Mouse (Mus musculus) midbrain, embryonic 11.5 days (tissue): ENCODE measurements at regions not wholly inside any gene's neighbourhood (a gene's known extent, or its start where the extent isn't known, plus 50 kb on each side); places are given as distances from the start of the nearest gene placed in this dataset.

Experiments used
- ATAC-seq: fragments of 200-750 bp; cut with Nextera tagmentation; 2 replicates; pipeline ENCODE4 v1.8.0; 2017; ENCODE audit warnings: moderate TSS enrichment, moderate library complexity; ENCODE audit not compliant: low FRiP score
- DNase-seq: peaks from one replicate; pipeline ENCODE4 v3.0.0; 2015; ENCODE audit warnings: low spot score; ENCODE audit errors: missing footprints
- H3K27ac ChIP-seq: fragments of 300-500 bp; sonication (generic); 2 replicates; pipeline ENCODE4 v1.5.1; 2014; ENCODE audit warnings: low read depth, low read length
- H3K27me3 ChIP-seq: fragments of 300-500 bp; sonication (generic); 2 replicates; pipeline ENCODE4 v1.6.1; 2014; ENCODE audit warnings: mild to moderate bottlenecking, low read length, moderate library complexity, mixed read lengths; ENCODE audit not compliant: control insufficient read depth, insufficient read depth
- H3K36me3 ChIP-seq: fragments of 300-500 bp; sonication (generic); 2 replicates; pipeline ENCODE4 v1.6.1; 2014; ENCODE audit warnings: mild to moderate bottlenecking, low read length, moderate library complexity, mixed read lengths; ENCODE audit not compliant: control insufficient read depth, insufficient read depth
- H3K4me1 ChIP-seq: fragments of 300-500 bp; sonication (generic); 2 replicates; pipeline ENCODE4 v1.6.1; 2014; ENCODE audit warnings: low read length; ENCODE audit not compliant: control insufficient read depth, insufficient read depth
- H3K4me2 ChIP-seq: fragments of 300-500 bp; sonication (generic); 2 replicates; pipeline ENCODE4 v1.6.1; 2014; ENCODE audit warnings: mild to moderate bottlenecking, moderate library complexity
- H3K4me3 ChIP-seq: fragments of 300-500 bp; sonication (generic); 2 replicates; pipeline ENCODE4 v1.5.1; 2014; ENCODE audit warnings: low read depth, low read length
- H3K9ac ChIP-seq: fragments of 300-500 bp; sonication (generic); 2 replicates; pipeline ENCODE4 v1.6.1; 2014; ENCODE audit warnings: low read length
- H3K9me3 ChIP-seq: fragments of 300-500 bp; sonication (generic); 2 replicates; pipeline ENCODE4 v1.6.1; 2016; ENCODE audit warnings: low read length; ENCODE audit not compliant: control insufficient read depth
- WGBS: fragments of 180-500 bp; shearing (Covaris S2); extraction: QIAGEN DNeasy Blood & Tissue Kit; methylation state at CpG from one replicate; pipeline ENCODE4 v1.1.7; 2014; 5-methylcytosine and 5-hydroxymethylcytosine counted together

GRCm38 (mm10) chr13:84771956-84772355, 417.3 kb upstream of the Ccnh start:
- DNase-seq (no peak), ATAC-seq (no peak)
- Histone ChIP-seq H3K36me3 (no peaks in the 10 kb centered on the region), H3K27me3 (no peaks in the 10 kb centered on the region), H3K4me3 (no peak overlapping the region), H3K4me1 (no peaks in the 10 kb centered on the region), H3K9ac (no peak overlapping the region), H3K4me2 (no peak overlapping the region), H3K27ac (no peak overlapping the region), H3K9me3 (no peaks in the 10 kb centered on the region)
- WGBS, result 71% methylated on average over 2 of the region's 2 CpGs

GRCm38 (mm10) chr13:84783017-84783937, 405.9 kb upstream of the Ccnh start:
- peaks cover 7% of the 10 kb centered on the region for H3K4me1 ChIP-seq
- no peak overlapping the region for H3K4me2 ChIP-seq
- peak; percentile 96 for ATAC-seq
- WGBS, result 11% methylated on average over 4 of the region's 4 CpGs
- no peaks in the 10 kb centered on the region for H3K36me3 ChIP-seq
- H3K4me3 ChIP-seq, result no peak overlapping the region
- H3K27ac ChIP-seq, result no peak overlapping the region; the same call in 1 of the 2 replicates
- H3K27me3 ChIP-seq, result no peaks in the 10 kb centered on the region
- H3K9ac ChIP-seq, result no peak overlapping the region
- no peaks in the 10 kb centered on the region for H3K9me3 ChIP-seq
- DNase-seq, result no peak

DNA sequence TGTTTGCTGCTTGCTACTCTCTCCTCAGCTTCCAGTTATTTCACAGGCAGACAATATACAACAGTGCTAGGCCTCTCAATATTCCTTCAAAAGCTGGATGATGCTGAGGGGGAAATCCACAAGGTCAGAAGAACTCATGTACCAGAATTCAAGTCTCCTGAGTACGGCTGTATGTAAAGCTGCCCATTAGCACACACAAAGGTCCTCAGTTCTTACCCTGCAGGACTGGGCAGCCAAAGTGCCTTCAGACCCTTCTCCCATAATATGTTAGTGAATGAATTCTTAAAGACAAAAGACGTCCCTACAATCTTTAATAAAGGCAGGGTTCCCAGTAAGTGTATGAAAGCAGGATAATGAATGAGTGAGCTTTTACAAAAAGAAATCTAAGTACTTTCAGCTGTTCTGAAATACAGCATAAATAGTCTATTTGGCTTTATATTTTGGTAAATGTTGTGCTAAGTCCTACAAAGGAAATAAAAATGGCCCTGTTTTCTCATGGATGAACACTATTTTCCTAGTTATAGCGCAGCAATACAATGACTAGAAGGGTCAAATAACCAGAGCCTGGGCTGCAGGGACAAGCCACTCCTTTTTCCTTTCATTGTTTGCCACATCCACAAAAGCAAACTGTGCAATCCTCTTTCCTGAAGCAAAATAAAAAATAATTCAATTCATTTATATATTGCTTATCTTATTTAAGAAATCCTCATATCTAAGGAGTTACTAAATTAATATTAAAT, 384.8 kb upstream of the Ccnh start:
- Histone ChIP-seq H3K27ac (no peak overlapping the region), H3K9ac (no peak overlapping the region), H3K27me3 (no peaks in the 10 kb centered on the region), H3K36me3 (no peaks in the 10 kb centered on the region), H3K4me3 (no peak overlapping the region), H3K9me3 (no peaks in the 10 kb centered on the region), H3K4me1 (no peaks in the 10 kb centered on the region), H3K4me2 (no peak overlapping the region)
- WGBS, result 65% methylated on average over 3 of the region's 3 CpGs
- ATAC-seq (peak; percentile 55; the same call in 1 of the 2 replicates), DNase-seq (no peak)

GRCm38 (mm10) chr13:84805190-84805589, 384.0 kb upstream of the Ccnh start:
- Histone ChIP-seq H3K27me3 (no peaks in the 10 kb centered on the region), H3K9ac (no peak overlapping the region), H3K27ac (no peak overlapping the region), H3K4me3 (no peak overlapping the region), H3K4me2 (no peak overlapping the region), H3K36me3 (no peaks in the 10 kb centered on the region), H3K4me1 (no peaks in the 10 kb centered on the region), H3K9me3 (no peaks in the 10 kb centered on the region)
- ATAC-seq (peak; percentile 81), DNase-seq (no peak)
- WGBS, result 70% methylated on average over 4 of the region's 4 CpGs

DNA sequence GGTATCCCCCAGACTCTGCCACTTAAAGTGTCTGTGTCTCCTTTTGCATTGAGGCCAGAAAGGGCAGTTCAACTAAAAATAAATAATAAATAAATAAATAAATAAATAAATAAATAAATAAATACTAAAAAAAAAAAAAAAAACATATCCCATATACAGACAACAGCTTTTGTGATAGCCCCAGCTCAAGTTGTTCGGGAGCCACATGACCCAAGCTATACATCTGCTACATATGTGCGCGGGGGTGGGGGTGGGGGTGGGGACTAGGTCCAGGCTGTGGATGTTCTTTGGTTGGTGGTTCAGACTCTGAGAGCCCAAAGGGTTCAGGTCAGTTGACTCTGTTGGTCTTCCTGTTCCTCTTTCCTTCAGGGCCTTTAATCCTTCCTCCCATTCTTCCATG, 379.6 kb upstream of the Ccnh start:
- H3K27me3 ChIP-seq, result no peaks in the 10 kb centered on the region
- H3K4me3 ChIP-seq, result no peak overlapping the region
- no peak for ATAC-seq
- H3K4me1 ChIP-seq, result no peaks in the 10 kb centered on the region
- no peak overlapping the region for H3K9ac ChIP-seq
- WGBS, result 98% methylated on average over 3 of the region's 3 CpGs
- H3K9me3 ChIP-seq, result no peaks in the 10 kb centered on the region
- H3K27ac ChIP-seq, result no peak overlapping the region
- no peaks in the 10 kb centered on the region for H3K36me3 ChIP-seq
- no peak for DNase-seq
- no peak overlapping the region for H3K4me2 ChIP-seq
